Mouse (Mus musculus) liver, adult 2 months (tissue): ENCODE results near the gene Mrpl45.

Experiments
- CTCF ChIP-seq: fragments of 200-500 bp; IDR thresholded peaks from 2 replicates; pipeline ENCODE4 v1.5.1; 2011; ENCODE audit warnings: low read depth, low read length, control low read depth
- POLR2A ChIP-seq: fragments of 200-500 bp; IDR thresholded peaks from 2 replicates; pipeline ENCODE4 v1.6.1; 2011; ENCODE audit warnings: low read length, control low read depth; ENCODE audit not compliant: insufficient read depth; ENCODE audit errors: extremely low read depth

GRCm38 (mm10) chr11:97276019-97276418, 39.5 kb upstream of the Mrpl45 start:
- TF ChIP-seq POLR2A (no peak), CTCF (no peak)
